Mouse (Mus musculus) adrenal gland, postnatal 4 days (tissue): ENCODE data around the gene Ttc23. TPM values are rescaled to one million over a fixed set of nuclear protein-coding genes. Genes with fewer than 3 reads are reported as not detected.

Source experiments
- DNase-seq, 2 experiments: peaks; one replicate each; pipeline ENCODE4 v3.0.0; 2021 to 2022; ENCODE audit warnings: low spot score in 2 of 2, mixed read lengths in 2 of 2
- total RNA-seq, 2 experiments: library from RNA; stranded (reverse); gene quantifications; 2 replicates each; pipeline ENCODE4 v1.2.3; 2021

Ttc23 gene
- total RNA-seq, 2 experiments from 2014 or later, result 46.1 to 46.6 TPM

GRCm38 (mm10) chr7:67644833-67645680 lies 2.2 kb upstream of the Ttc23 start, which contains the start of gene Lrrc28:
TSS of gene Lrrc28 (minus strand) at chr7:67645268.
- peak; percentile 95 to 98 for DNase-seq

GRCm38 (mm10) chr7:67645681-67646014 lies 1.6 kb upstream of the Ttc23 start:
- DNase-seq, result no peak

DNA sequence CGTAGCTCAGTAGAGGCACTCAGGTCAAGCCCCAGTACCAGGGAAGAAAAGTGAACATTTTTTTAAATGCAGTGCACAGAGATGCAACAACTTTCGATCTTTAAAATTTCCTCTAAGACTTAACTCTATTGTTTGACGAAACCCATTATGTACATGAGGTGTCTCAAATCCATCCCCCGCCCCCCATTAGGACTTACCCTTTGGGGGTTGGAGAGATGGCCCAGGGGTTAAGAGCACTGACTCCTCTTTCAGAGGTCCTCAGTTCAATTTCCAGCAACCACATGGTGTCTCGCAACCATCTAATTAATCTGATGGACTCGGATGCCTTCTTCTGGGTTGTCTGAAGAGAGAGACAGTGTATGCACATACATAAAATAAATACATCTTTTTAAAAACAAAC lies 1.1 kb upstream of the Ttc23 start:
- DNase-seq, result no peak

GRCm38 (mm10) chr7:67648376-67648775 lies 1.2 kb downstream of the Ttc23 start:
- DNase-seq, result no peak

DNA sequence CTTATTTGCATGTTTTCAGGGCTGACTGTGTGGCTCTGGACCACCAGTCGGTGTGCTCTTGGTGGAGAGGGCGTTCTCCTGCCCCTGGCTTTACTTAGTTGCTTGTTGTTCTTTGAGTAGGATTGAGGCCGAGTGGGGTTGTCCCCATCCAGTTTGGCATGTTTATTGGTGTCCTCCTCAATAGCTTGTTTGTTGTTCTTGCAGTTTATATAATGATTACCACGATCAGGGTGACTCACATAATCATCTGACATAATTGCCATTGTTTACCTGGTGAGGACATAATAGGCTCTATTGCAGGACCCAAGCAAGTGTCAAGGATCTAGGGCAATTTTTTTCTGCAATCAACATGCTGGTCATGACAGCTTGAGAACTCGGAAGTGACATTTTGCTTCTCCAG lies 5.0 kb downstream of the Ttc23 start:
- DNase-seq, result no peak

GRCm38 (mm10) chr7:67654668-67655067 lies 7.5 kb downstream of the Ttc23 start:
- DNase-seq, result no peak

GRCm38 (mm10) chr7:67655186-67655585 lies 8.0 kb downstream of the Ttc23 start:
- no peak for DNase-seq

GRCm38 (mm10) chr7:67658110-67658509 lies 10.9 kb downstream of the Ttc23 start:
- DNase-seq, result no peak

DNA sequence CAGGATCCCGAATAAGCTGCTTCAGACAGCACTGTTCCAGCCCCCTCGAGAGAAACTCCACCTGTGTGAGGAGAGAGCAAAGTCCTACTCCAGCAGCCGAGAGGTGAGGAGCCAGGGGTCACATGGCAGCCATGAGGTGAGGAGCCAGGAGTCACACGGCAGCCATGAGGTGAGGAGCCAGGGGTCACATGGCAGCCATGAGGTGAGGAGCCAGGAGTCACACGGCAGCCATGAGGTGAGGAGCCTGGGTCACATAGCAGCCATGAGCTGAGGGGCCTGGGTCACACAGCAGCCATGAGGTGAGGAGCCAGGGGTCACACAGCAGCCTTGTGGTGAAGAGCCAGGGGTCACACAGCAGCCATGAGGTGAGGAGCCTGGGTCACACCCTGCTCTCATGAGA lies 15.2 kb downstream of the Ttc23 start:
- DNase-seq, result no peak

GRCm38 (mm10) chr7:67663981-67664694 lies 16.9 kb downstream of the Ttc23 start:
- DNase-seq, result no peak

DNA sequence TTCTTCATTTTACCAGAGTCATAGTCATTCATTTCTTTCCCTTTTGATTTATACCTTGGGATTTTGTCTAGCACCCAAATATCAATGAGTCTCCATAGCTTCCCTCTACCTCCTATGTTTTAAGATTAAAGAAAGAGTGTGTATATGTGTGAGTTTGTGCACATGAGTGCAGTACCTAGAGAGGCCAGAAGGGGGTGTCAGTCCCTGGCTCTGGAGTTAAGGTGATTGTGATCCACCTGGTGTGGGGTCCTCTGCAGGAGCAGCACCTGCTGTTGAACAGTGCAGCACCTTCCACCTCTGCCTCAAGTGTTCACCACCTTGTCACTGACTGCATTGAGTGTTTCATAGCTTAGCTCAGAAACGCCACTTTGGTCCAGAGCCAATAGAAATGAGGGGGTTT lies 23.8 kb downstream of the Ttc23 start:
- no peak for DNase-seq

GRCm38 (mm10) chr7:67672650-67673049 lies 25.4 kb downstream of the Ttc23 start:
- DNase-seq, result peak; percentile 85 to 89

- DNase-seq, result no peak
These were observed 26.4 kb downstream of the Ttc23 start for GRCm38 (mm10) chr7:67673656-67674055.

- DNase-seq, result no peak
These were observed 31.8 kb downstream of the Ttc23 start for GRCm38 (mm10) chr7:67678878-67679499.

DNA sequence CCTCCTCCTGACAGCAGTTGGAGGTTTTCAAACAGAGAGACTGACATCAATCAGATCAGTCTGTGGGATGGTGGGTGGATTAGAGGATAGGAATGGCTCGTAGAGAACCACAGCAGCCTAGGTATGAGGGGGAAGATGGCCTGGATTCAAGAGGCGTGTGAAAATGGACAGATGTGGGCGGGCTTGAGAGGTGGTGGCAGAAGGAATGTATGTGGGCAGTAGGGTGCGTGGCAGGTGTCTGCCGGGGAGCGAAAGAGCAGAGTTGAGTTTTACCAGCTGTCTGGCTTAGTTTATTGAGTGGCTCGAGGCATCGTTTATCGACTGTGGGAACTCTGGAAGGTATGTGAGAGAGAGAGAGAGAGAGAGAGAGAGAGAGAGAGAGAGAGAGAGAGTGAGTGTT lies 33.9 kb downstream of the Ttc23 start:
- no peak for DNase-seq

- DNase-seq, result no peak
These were observed 35.8 kb downstream of the Ttc23 start for GRCm38 (mm10) chr7:67683006-67683405.

DNA sequence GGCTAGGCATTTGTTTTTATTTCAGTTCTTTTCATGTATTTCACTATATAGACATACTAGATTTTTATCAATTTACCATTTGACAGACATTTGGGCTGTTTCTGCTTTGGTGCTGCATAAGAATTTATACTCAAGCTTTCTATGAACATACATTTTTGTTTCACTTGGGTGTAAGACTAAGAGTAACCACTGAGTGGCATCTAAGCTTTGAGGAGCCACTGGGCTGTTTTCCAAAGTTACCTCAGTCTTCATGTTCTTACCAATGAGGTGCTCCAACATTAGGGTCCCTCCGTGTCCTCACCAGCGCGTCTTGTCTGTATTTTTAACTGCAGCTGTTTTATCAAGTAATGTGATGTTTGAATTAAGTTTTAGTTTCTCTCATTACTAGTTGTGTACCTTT lies 39.3 kb downstream of the Ttc23 start:
- DNase-seq, result no peak

GRCm38 (mm10) chr7:67688281-67688680 lies 41.1 kb downstream of the Ttc23 start:
- no peak for DNase-seq

GRCm38 (mm10) chr7:67689793-67690192 lies 42.6 kb downstream of the Ttc23 start:
- DNase-seq, result no peak

DNA sequence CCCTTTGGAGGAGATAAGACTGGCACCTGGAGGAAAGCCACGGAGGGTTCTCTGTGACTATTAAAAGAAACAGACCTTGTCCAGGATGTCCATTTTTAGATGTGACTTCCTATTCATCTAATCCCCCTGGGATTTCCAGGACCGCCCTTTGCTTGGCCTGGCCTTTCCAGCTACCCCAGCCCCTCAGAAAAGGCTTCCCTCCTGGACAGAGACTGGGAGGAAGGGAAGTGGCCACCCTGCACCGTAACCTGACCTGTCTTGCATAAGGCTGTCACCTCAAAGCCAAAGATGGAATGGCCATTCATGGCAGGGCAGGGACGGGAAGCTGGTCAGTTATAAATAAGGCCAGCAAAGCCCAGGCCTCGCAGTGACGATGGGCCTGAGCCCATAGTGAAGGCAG lies 43.8 kb downstream of the Ttc23 start:
- no peak for DNase-seq

- DNase-seq, result no peak
These were observed 44.9 kb downstream of the Ttc23 start for GRCm38 (mm10) chr7:67692141-67692540.
